Mouse (Mus musculus) megakaryocyte, embryonic 14.5 days (primary cell): ENCODE results near the gene Itpr1.

Source experiments
- FLI1 ChIP-seq: IDR thresholded peaks from 2 replicates; pipeline ENCODE4 v1.6.1; 2012; ENCODE audit warnings: low read length, inconsistent platforms, mixed read lengths
- GATA1 ChIP-seq: IDR thresholded peaks from 3 replicates; pipeline ENCODE4 v1.6.1; 2012; ENCODE audit warnings: mixed read lengths, low read length, inconsistent platforms, borderline replicate concordance

- TF ChIP-seq GATA1 (no peak), FLI1 (no peak)
Measured at GRCm38 (mm10) chr6:108510101-108510500, 297.2 kb downstream of the Itpr1 start.
